Mouse (Mus musculus): Measurements from ENCODE around the gene Ccz1. TPM values are rescaled to one million over a fixed set of nuclear protein-coding genes. Genes with fewer than 3 reads are reported as not detected.

Ccz1 gene
- total RNA-seq (2023) = 50.8 and 62.2 TPM in 2 replicates

GRCm38 (mm10) chr5:144014551-144015311 lies at the start of gene Ccz1:
Ccz1 (minus strand) TSS chr5:144014877.

GRCm38 (mm10) chr5:144026620-144027263 lies 12.1 kb upstream of the Ccz1 start, which contains the start of gene Ocm:
Ocm (minus strand) TSS chr5:144026670.

Other genes starting within 250 kb of the Ccz1 start
- gene Eif2ak1, start 197.1 kb downstream of the Ccz1 start, total RNA-seq (2023) = 49.5 and 61.7 TPM in 2 replicates
- gene Ankrd61, start 117.2 kb downstream of the Ccz1 start, total RNA-seq (2023) = not detected in 2 replicates
- 8.0 and 8.6 TPM in 2 replicates for gene Aimp2, start 105.0 kb downstream of the Ccz1 start, total RNA-seq (2023)
- 6.7 and 14.5 TPM in 2 replicates for gene Pms2, start 104.9 kb downstream of the Ccz1 start, total RNA-seq (2023)
- gene Gm42421, start 86.7 kb downstream of the Ccz1 start, total RNA-seq (2023) = not detected in 2 replicates
- gene Rsph10b, start 81.8 kb downstream of the Ccz1 start, total RNA-seq (2023) = not detected in 2 replicates
- gene Ocm, start 11.8 kb upstream of the Ccz1 start, total RNA-seq (2023) = not detected in 2 replicates
- 79.8 and 80.3 TPM in 2 replicates for gene Lmtk2, start 85.6 kb upstream of the Ccz1 start, total RNA-seq (2023)
- 0.48 and 0.95 TPM in 2 replicates for gene Bhlha15, start 175.4 kb upstream of the Ccz1 start, total RNA-seq (2023)
- 49.6 and 73.4 TPM in 2 replicates for gene Tecpr1, start 208.7 kb upstream of the Ccz1 start, total RNA-seq (2023)
- gene Bri3, start 229.6 kb upstream of the Ccz1 start, total RNA-seq (2023) = 96.3 and 96.9 TPM in 2 replicates

Measured in neutrophil, adult 65 days (primary cell).